Mouse (Mus musculus) spleen, adult 2 months (tissue): ENCODE results near the gene Ccl19. TPM values are rescaled to one million over a fixed set of nuclear protein-coding genes. Genes with fewer than 3 reads are reported as not detected.
"Not testable (repeated sequence)": the region's sequence is repeated elsewhere in the genome, so short reads cannot be mapped to it uniquely, and the experiment has no call there.

Experiments
- DNase-seq, 2 experiments: peaks; one replicate each; pipeline versions ENCODE4 v3.0.0 to v3.0.0-alpha.2; 2012 to 2021; ENCODE audit warnings: low spot score in 2 of 2, low read depth in 1 of 2
- H3K27ac ChIP-seq: fragments of 200-500 bp; 2 replicates; pipeline ENCODE4 v1.5.1; 2012; ENCODE audit warnings: low read length, inconsistent platforms; ENCODE audit not compliant: insufficient read depth
- H3K27me3 ChIP-seq: fragments of 200-500 bp; 2 replicates; pipeline ENCODE4 v1.6.1; 2012; ENCODE audit warnings: mild to moderate bottlenecking, moderate library complexity, low read length, inconsistent platforms; ENCODE audit not compliant: control insufficient read depth, insufficient read depth
- H3K36me3 ChIP-seq: fragments of 200-500 bp; 2 replicates; pipeline ENCODE4 v1.6.1; 2012; ENCODE audit warnings: mild to moderate bottlenecking, low read length, inconsistent platforms; ENCODE audit not compliant: control insufficient read depth, insufficient read depth
- H3K4me1 ChIP-seq: fragments of 200-500 bp; 2 replicates; pipeline ENCODE4 v1.6.1; 2011; ENCODE audit warnings: inconsistent platforms; ENCODE audit not compliant: control insufficient read depth, insufficient read depth, insufficient read length
- H3K4me3 ChIP-seq: fragments of 200-500 bp; 2 replicates; pipeline ENCODE4 v1.5.1; 2011; ENCODE audit warnings: mild to moderate bottlenecking, inconsistent platforms; ENCODE audit not compliant: insufficient read depth, insufficient read length; ENCODE audit errors: extremely low read depth
- WGBS: fragments of 180-500 bp; shearing (Covaris S2); methylation state at CpG from one replicate; pipeline ENCODE4 v1.1.7; 2018; 5-methylcytosine and 5-hydroxymethylcytosine counted together
- polyA plus RNA-seq: library from polyadenylated mRNA; depleted of rRNA; stranded (reverse); fragments of >200 nt; gene quantifications from 2 replicates; pipeline ENCODE4 v1.2.3, GENCODE M21; 2012; rRNA removed

Gene Ccl19
- polyA plus RNA-seq, result 467 and 512 TPM in 2 replicates

GRCm38 (mm10) chr4:42756477-42756876 is at the start of gene Ccl19:
TSS of gene Ccl19 (minus strand) at chr4:42756577.
- not testable (repeated sequence) for H3K27ac ChIP-seq, DNase-seq, H3K4me3 ChIP-seq, H3K4me1 ChIP-seq, H3K36me3 ChIP-seq, H3K27me3 ChIP-seq
- no CpG with 5 or more reads among the region's 6 CpGs for WGBS

- not testable (repeated sequence) for DNase-seq, H3K36me3 ChIP-seq, H3K4me1 ChIP-seq, H3K4me3 ChIP-seq, H3K27ac ChIP-seq, H3K27me3 ChIP-seq
- WGBS, result no CpG with 5 or more reads among the region's 5 CpGs
These were observed 17.5 kb upstream of the Ccl19 start, which contains the start of gene Ccl21a for GRCm38 (mm10) chr4:42773893-42774292. TSS of gene Ccl21a (minus strand) at chr4:42773993.

- H3K4me3 ChIP-seq, H3K36me3 ChIP-seq, H3K4me1 ChIP-seq, H3K27me3 ChIP-seq, H3K27ac ChIP-seq, DNase-seq: not testable (repeated sequence)
- no CpG with 5 or more reads among the region's 13 CpGs for WGBS
These were observed 21.1 kb downstream of the Ccl19 start, which contains the start of gene 4930578G10Rik for GRCm38 (mm10) chr4:42735245-42735644. TSS of gene 4930578G10Rik (plus strand) at chr4:42735545.

Other genes with a start within 250 kb of the Ccl19 start
- gene Fam205a2, start 228.4 kb downstream of the Ccl19 start, polyA plus RNA-seq, result 0.02 TPM in 1 of 2 replicates, not detected in the other
- gene Gm10591, start 144.4 kb downstream of the Ccl19 start, polyA plus RNA-seq, result 1.4 and 1.7 TPM in 2 replicates
- gene Gm2564, start 126.9 kb downstream of the Ccl19 start, polyA plus RNA-seq, result 39.5 and 46.7 TPM in 2 replicates
- not detected in 2 replicates for gene Ccl27b, start 101.3 kb downstream of the Ccl19 start, polyA plus RNA-seq
- gene Il11ra2, start 94.7 kb downstream of the Ccl19 start, polyA plus RNA-seq, result not detected in 2 replicates
- gene 4930578G10Rik, start 21.0 kb downstream of the Ccl19 start, polyA plus RNA-seq, result 0.30 TPM in 1 of 2 replicates, not detected in the other
- 248 and 325 TPM in 2 replicates for gene Ccl21a, start 17.4 kb upstream of the Ccl19 start, polyA plus RNA-seq
- 0.05 TPM in 1 of 2 replicates, not detected in the other for gene Fam205a1, start 97.3 kb upstream of the Ccl19 start, polyA plus RNA-seq
- gene Gm12394, start 100.2 kb upstream of the Ccl19 start, polyA plus RNA-seq, result not detected in 2 replicates
- not detected in 2 replicates for gene Fam205c, start 117.7 kb upstream of the Ccl19 start, polyA plus RNA-seq
- 1.1 and 1.5 TPM in 2 replicates for gene Phf24, start 160.1 kb upstream of the Ccl19 start, polyA plus RNA-seq
- 12.2 and 15.1 TPM in 2 replicates for gene Dnajb5, start 193.2 kb upstream of the Ccl19 start, polyA plus RNA-seq
- gene 1700022I11Rik, start 213.0 kb upstream of the Ccl19 start, polyA plus RNA-seq, result not detected in 2 replicates
- gene Vcp, start 243.9 kb upstream of the Ccl19 start, polyA plus RNA-seq, result 68.4 and 76.1 TPM in 2 replicates